Mouse (Mus musculus) thymus, adult 18-20 months (tissue): ENCODE data around the gene Hoxd8.

Experiments
- DNase-seq, 2 experiments: peaks; one replicate each; pipeline ENCODE4 v3.0.0; 2022; ENCODE audit warnings: mixed read lengths in 2 of 2

The Hoxd8 gene

GRCm38 (mm10) chr2:74753175-74753523 is 48.7 kb downstream of the Hoxd8 start:
- DNase-seq = no peak

GRCm38 (mm10) chr2:74753711-74754110 is 49.3 kb downstream of the Hoxd8 start:
- DNase-seq = no peak
